Mouse (Mus musculus) CH12.LX (cell line): Measurements from ENCODE around the gene Il22ra1.

Source experiments
- POLR2A ChIP-seq: IDR thresholded peaks from 2 replicates; pipeline ENCODE4 v1.6.1; 2011; ENCODE audit warnings: low read depth, mild to moderate bottlenecking, improper control_type of control experiment, low read length
- POLR2AphosphoS2 ChIP-seq: IDR thresholded peaks from 2 replicates; pipeline ENCODE4 v1.6.1; 2011; ENCODE audit warnings: low read depth, low read length, improper control_type of control experiment

DNA sequence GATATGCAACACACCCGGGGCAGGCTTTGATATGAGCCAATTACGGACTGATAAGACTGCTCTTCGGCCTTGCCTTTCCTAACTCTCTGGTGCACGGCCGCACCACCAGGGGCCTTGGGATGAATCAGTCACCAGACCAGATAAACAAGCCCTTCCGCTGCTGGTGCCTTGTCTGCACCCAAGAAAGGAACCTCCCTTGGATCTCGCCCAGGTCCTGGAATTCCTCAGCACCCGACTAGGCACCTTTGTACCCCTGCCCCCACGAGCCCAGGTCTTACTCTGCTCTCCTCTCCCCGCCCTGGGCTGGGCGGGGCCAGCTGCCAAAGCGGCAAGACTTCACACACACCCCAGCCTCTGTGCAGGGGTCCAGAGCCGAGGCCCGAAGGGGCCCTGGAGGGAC lies at the start of gene Il22ra1:
- TF ChIP-seq POLR2A: no peak
- TF ChIP-seq POLR2AphosphoS2: no peak
